Mouse (Mus musculus): ENCODE results near the gene Ttc23.

DNA sequence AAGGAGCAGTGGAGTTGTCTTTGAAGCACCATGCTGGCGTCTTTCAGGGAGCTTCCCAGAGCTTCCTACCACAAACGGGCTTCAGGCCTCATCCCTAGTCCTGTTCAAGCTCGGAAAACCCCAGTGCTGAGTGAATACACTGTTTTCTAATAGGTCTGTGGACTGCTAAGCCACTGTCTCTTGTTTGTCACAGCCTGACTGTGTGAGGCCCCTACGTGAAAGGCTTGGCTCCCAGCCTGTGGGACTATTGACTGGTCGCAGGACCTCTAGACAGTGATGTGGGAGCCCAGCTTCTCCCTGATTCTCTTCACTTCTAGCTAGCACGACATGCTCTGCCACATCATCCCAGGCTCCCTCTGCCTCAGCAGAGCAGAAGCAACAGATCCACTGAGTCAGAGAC, 61.0 kb downstream of the Ttc23 start:
- TF ChIP-seq CTCF (IDR thresholded peaks at IDR 0.05; ENCODE audit: low read depth, low read length) (no peak), GATA1 (IDR thresholded peaks at IDR 0.05; ENCODE audit: borderline replicate concordance, low read length) (no peak), TAL1 (conservative IDR thresholded peaks at IDR 0.05; ENCODE audit: low read depth, low read length) (no peak), GATA2 (IDR thresholded peaks at IDR 0.05; ENCODE audit: borderline replicate concordance, low read depth, low read length) (no peak)

Data from G1E (cell line).